Mouse (Mus musculus) testis, adult 2 months (tissue): ENCODE results near the gene Armh4.

Experiments
- CTCF ChIP-seq: fragments of 200-500 bp; IDR thresholded peaks from 2 replicates; pipeline ENCODE4 v1.5.1; 2012; ENCODE audit warnings: low read depth, mild to moderate bottlenecking, inconsistent platforms, low read length, moderate library complexity; ENCODE audit not compliant: control insufficient read depth, insufficient read depth, insufficient replicate concordance
- POLR2A ChIP-seq: fragments of 200-500 bp; IDR thresholded peaks from 2 replicates; pipeline ENCODE4 v1.6.1; 2012; ENCODE audit warnings: low read depth, mild to moderate bottlenecking, inconsistent platforms, low read length, moderate library complexity; ENCODE audit not compliant: control insufficient read depth

DNA sequence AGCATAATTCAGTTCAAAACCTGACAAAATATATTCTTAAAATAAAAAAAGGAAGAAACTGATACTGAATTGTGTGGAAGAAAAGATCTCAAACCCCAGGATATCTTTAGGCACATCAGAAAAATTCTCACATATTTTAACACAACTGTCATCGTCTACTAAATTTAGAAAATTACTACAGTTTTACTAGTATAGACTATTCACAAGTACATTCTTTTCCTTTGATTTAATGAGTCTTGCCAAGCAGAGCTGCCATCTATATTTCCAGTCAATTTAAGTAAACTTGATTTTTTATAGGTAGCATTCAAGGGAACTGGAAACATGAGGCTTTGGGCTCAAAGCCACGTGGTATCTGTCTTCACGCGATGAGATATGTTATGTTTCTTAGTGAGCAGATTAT, 16.6 kb downstream of the Armh4 start:
- TF ChIP-seq CTCF (no peak), POLR2A (no peak)
